Mouse (Mus musculus) layer of hippocampus, postnatal 10 days (tissue): ENCODE data around the gene Hsd17b2. TPM values are rescaled to one million over a fixed set of nuclear protein-coding genes. Genes with fewer than 3 reads are reported as not detected.

Experiments used
- total RNA-seq, 2 experiments: library from RNA; stranded (reverse); gene quantifications; 2 replicates each; pipeline ENCODE4 v1.2.3; 2021

The Hsd17b2 gene
- total RNA-seq, 2 experiments from 2014 or later, result not detected

Other genes with a start within 250 kb of the Hsd17b2 start
- 1 to 10 TPM; 2.8 to 3.2 TPM for gene Plcg2, start 203.6 kb upstream of the Hsd17b2 start, total RNA-seq
- 1 to 10 TPM; 2.8 to 4.1 TPM for gene Sdr42e1, start 28.2 kb upstream of the Hsd17b2 start, total RNA-seq
- gene Mphosph6, start 100.0 kb downstream of the Hsd17b2 start, total RNA-seq, result 10 to 100 TPM; 22.8 to 23.2 TPM